Mouse (Mus musculus) stomach, postnatal 0 days (tissue): ENCODE data around the gene Slc10a1.

Source experiments
- CTCF ChIP-seq: IDR thresholded peaks from 2 replicates; pipeline ENCODE4 v1.5.1; 2016; ENCODE audit warnings: antibody characterized with exemption, low read depth, mild to moderate bottlenecking, moderate library complexity
- EP300 ChIP-seq: optimal IDR thresholded peaks from 2 replicates; pipeline ENCODE3; 2016; ENCODE audit warnings: antibody characterized with exemption

DNA sequence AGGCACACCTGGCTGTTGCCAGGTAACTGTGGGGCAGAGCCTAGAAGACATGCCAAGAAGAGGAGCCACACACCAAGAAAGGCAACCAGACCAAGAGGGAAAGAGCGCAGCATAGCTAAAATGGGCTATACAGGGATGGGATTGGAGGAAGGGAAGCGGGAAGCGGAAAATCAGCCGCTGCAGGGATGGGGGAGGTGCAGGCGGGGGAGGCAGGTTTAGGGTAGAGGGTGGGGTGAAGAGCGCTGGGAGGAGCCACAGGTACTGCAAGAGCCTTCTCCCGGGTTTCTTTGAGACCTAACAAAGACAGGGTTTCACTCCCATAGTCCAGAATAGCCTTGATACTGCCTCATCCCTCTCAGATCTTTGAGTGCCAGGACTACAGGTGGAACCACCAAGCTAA lies 45.6 kb downstream of the Slc10a1 start:
- TF ChIP-seq CTCF (no peak), EP300 (no peak)
